Mouse (Mus musculus) cortical plate, adult 2 months (tissue): ENCODE measurements at regions not wholly inside any gene's neighbourhood (a gene's known extent, or its start where the extent isn't known, plus 50 kb on each side); places are given as distances from the start of the nearest gene placed in this dataset.

Source experiments
- CTCF ChIP-seq: fragments of 200-500 bp; IDR thresholded peaks from 2 replicates; pipeline ENCODE4 v1.5.1; 2011; ENCODE audit warnings: mild to moderate bottlenecking, control low read depth, low read length; ENCODE audit not compliant: insufficient read depth; ENCODE audit errors: extremely low read depth
- POLR2A ChIP-seq: fragments of 200-500 bp; IDR thresholded peaks from 2 replicates; pipeline ENCODE4 v1.6.1; 2011; ENCODE audit warnings: mild to moderate bottlenecking, low read length, control low read depth; ENCODE audit not compliant: insufficient read depth; ENCODE audit errors: extremely low read depth

- TF ChIP-seq CTCF = no peak
- no peak for TF ChIP-seq POLR2A
These were observed 152.9 kb upstream of the Rgma start for GRCm38 (mm10) chr7:73222237-73222915.
